Mouse (Mus musculus) CD4-positive, CD25-positive, alpha-beta regulatory T cell, adult 9 weeks (primary cell): ENCODE results near the gene Srd5a2. TPM values are rescaled to one million over a fixed set of nuclear protein-coding genes. Genes with fewer than 3 reads are reported as not detected.

ENCODE experiments used
- polyA plus RNA-seq: library from polyadenylated mRNA; unstranded; fragments of 100-300 nt; shearing (Covaris generic); gene quantifications from one replicate; pipeline ENCODE4 v1.2.1, GENCODE M21; 2017

Srd5a2 gene
- not detected for polyA plus RNA-seq

DNA sequence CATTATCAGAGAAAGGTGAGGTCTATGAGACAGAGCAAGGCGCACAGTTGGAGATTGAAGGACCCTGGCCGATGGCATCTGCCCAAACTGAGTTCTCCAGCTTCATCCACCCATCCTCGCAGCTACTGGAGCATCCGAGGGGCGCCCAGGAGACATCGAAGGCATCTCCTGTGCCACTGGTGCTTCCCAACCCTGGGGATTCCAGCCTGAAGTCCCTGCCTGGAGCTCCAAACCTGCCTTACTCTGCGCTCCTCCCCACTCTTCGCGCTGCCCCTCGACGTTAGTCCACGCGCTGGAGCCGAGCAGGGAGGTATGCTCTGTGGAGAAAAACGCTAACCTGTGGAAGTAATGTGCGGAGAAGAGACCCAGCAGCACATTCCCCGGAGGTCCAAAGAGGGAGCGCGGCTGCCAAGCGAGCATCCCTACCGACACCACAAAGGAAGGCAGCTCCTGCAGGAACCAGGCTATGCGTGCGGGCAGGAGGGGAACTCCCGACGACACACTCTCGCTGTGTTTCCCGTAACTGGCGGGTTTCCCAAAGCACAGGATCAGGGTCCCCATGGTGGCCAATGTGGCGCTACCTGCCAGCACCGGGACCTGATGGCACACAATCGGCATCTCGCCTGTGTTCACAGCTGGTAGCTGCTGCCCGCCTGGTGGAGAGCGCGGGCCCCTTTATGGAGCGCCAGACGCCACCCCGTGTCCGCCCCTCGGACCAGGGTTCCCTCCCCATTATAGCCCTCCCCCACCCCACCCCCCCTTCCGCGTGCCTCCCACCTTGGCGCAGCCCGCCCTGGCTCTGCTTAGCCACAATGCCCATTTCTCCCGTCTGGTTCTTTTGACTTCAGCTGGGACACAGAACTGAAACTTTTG is at the start of gene Srd5a2:
TSS of gene Srd5a2 (minus strand) at position 707 of the 873 bp plus-strand sequence.

Other genes starting within 250 kb of the Srd5a2 start
- gene Ehd3, start 243.8 kb downstream of the Srd5a2 start, polyA plus RNA-seq: 100 TPM
- 53.2 TPM for gene Xdh, start 97.7 kb downstream of the Srd5a2 start, polyA plus RNA-seq
- 46.1 TPM for gene Memo1, start 247.6 kb upstream of the Srd5a2 start, polyA plus RNA-seq